Mouse (Mus musculus) heart, adult 2 months (tissue): Measurements from ENCODE around the gene Rora. TPM values are rescaled to one million over a fixed set of nuclear protein-coding genes. Genes with fewer than 3 reads are reported as not detected.
A peak's percentile ranks its signal among the peaks of the same experiment; 100 is the strongest.

Experiments used
- DNase-seq, 2 experiments: peaks; one replicate each; pipeline ENCODE4 v3.0.0; 2021
- H3K27ac ChIP-seq: fragments of 200-600 bp; 2 replicates; pipeline ENCODE4 v1.8.1; 2022
- H3K27me3 ChIP-seq: fragments of 200-500 bp; 2 replicates; pipeline ENCODE4 v1.6.1; 2012; ENCODE audit warnings: mild to moderate bottlenecking, low read length, inconsistent platforms, mixed read lengths; ENCODE audit not compliant: control insufficient read depth, insufficient read depth
- H3K36me3 ChIP-seq: fragments of 200-500 bp; 2 replicates; pipeline ENCODE4 v1.6.1; 2012; ENCODE audit warnings: low read length, inconsistent platforms; ENCODE audit not compliant: control insufficient read depth, insufficient read depth
- H3K4me1 ChIP-seq: fragments of 200-500 bp; 2 replicates; pipeline ENCODE4 v1.6.1; 2011; ENCODE audit warnings: low read length; ENCODE audit not compliant: control insufficient read depth, insufficient read depth
- H3K4me3 ChIP-seq: fragments of 200-600 bp; 2 replicates; pipeline ENCODE4 v1.8.1; 2022
- H3K79me2 ChIP-seq: fragments of 200-500 bp; replicated peaks from 2 replicates; pipeline ENCODE4 v1.6.1; 2012; ENCODE audit warnings: mild to moderate bottlenecking, inconsistent platforms, low read length, moderate library complexity, mixed read lengths; ENCODE audit not compliant: control insufficient read depth, insufficient read depth
- H3K9ac ChIP-seq: fragments of 200-500 bp; 2 replicates; pipeline ENCODE4 v1.6.1; 2012; ENCODE audit warnings: low read depth, mild to moderate bottlenecking, control low read depth, inconsistent platforms, low read length, mixed read lengths
- CTCF ChIP-seq: fragments of 200-600 bp; IDR thresholded peaks from 2 replicates; pipeline ENCODE4 v1.8.1; 2022; ENCODE audit warnings: antibody characterized with exemption, mild to moderate bottlenecking, moderate library complexity
- EP300 ChIP-seq: fragments of 200-500 bp; IDR thresholded peaks from 2 replicates; pipeline ENCODE4 v1.6.1; 2011; ENCODE audit warnings: low read depth, low read length, control low read depth; ENCODE audit not compliant: insufficient read depth
- POLR2A ChIP-seq: fragments of 200-500 bp; IDR thresholded peaks from 2 replicates; pipeline ENCODE4 v1.6.1; 2011; ENCODE audit warnings: mild to moderate bottlenecking, low read depth, low read length, control low read depth; ENCODE audit not compliant: insufficient read depth
- WGBS: fragments of 180-500 bp; shearing (Covaris S2); methylation state at CpG from one replicate; pipeline ENCODE4 v1.1.7; 2018; 5-methylcytosine and 5-hydroxymethylcytosine counted together
- intact Hi-C: fragments of 180-260 bp; cut with DNase I; formaldehyde crosslinking; loops from one replicate; pipeline ENCODE4 v1.15.1; 2025
- polyA plus RNA-seq: library from polyadenylated mRNA; depleted of rRNA; stranded (reverse); fragments of >200 nt; gene quantifications from 2 replicates; pipeline ENCODE4 v1.2.3, GENCODE M21; 2012
- total RNA-seq, 2 experiments: library from RNA; stranded (reverse); gene quantifications; 2 replicates each; pipeline ENCODE4 v1.2.3; 2021

The Rora gene
- total and polyA plus RNA-seq, 3 experiments, result 6.7 to 28.9 (median 21.6) TPM

DNA sequence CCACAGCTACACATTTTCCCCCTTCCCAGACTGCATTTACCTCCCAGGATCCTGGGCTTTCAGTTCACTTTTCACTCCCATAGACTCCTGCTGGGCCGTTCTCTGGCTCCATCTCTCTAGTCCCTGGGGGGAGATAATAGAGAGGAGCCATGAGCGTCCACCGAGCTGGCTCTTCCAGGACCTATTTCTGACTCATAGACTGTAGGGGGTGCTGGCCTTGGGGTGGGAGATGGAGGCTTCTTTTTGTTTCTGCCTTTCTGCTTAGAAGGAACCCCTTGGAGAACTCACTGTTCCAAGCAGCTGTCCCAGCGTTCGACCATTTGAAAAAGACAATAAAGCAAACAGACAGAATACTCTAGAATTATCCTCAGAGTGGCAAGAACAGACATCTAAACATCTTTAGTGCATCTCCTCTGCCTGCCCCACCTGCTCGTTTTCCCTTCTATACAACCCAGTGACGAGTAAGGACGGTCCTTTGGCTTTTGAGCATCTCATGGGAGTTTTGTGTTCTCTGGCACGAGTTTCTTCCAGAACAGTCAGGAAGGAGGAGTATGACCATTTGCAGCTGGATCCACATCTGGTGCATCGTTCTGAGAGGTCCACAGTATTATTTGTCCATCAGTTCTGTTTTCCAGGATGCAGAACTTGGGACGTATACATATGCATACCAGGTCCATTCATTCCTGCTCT is 73.7 kb downstream of the Rora start:
- Histone ChIP-seq H3K27me3 (no peaks in the 10 kb centered on the region), H3K36me3 (0 out of 2 replicates have a peak, but pooled peaks cover 2% of the 10 kb centered on the region), H3K4me1 (peaks cover 17% of the 10 kb centered on the region), H3K27ac (peak overlapping the region; percentile 56), H3K4me3 (no peak overlapping the region), H3K9ac (no peak overlapping the region), H3K79me2 (no peaks in the 10 kb centered on the region)
- peak; percentile 31 to 38 for DNase-seq
- intact Hi-C loops, result no loop called here
- TF ChIP-seq CTCF, result no peak
- no peak for TF ChIP-seq EP300
- no peak for TF ChIP-seq POLR2A
- 64% methylated on average over 11 of the region's 11 CpGs for WGBS

- H3K27me3 ChIP-seq, result no peaks in the 10 kb centered on the region
- H3K4me3 ChIP-seq, result no peak overlapping the region
- H3K36me3 ChIP-seq, result no peaks in the 10 kb centered on the region
- H3K27ac ChIP-seq, result no peak overlapping the region
- intact Hi-C loops, result no loop called here
- no peak overlapping the region for H3K9ac ChIP-seq
- H3K4me1 ChIP-seq, result peaks cover 3% of the 10 kb centered on the region
- TF ChIP-seq EP300, result no peak
- TF ChIP-seq CTCF, result peak; percentile 55
- WGBS, result 82% methylated on average over 1 of the region's 1 CpGs
- DNase-seq, result no peak
- no peaks in the 10 kb centered on the region for H3K79me2 ChIP-seq
These were observed 77.9 kb downstream of the Rora start for GRCm38 (mm10) chr9:68731438-68731837.

DNA sequence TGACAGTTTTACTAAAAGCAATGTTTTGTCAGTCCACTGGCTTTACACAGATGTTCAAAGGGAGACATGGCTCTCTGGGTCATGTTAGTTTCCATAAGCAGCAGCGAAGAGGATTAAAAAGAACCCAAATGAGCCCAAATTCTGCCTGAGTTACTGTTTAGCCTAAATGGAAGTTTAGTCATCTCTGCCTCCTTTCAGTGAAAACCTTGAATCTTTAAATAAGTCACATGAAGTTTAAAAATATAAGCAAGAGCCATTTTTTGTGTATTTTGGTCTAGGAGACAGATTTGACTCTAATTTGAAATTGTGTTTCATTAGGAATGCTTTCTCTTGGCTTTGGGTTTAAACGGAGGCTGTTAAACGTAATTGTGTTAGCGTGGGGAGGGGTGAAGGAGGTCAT is 79.3 kb downstream of the Rora start:
- TF ChIP-seq POLR2A (no peak), EP300 (no peak), CTCF (no peak)
- Histone ChIP-seq H3K36me3 (no peaks in the 10 kb centered on the region), H3K27me3 (no peaks in the 10 kb centered on the region), H3K27ac (no peak overlapping the region), H3K9ac (no peak overlapping the region), H3K4me1 (peaks cover 2% of the 10 kb centered on the region; the same call in 1 of the 2 replicates), H3K4me3 (no peak overlapping the region), H3K79me2 (no peaks in the 10 kb centered on the region)
- no peak for DNase-seq
- 97% methylated on average over 4 of the region's 4 CpGs for WGBS
- intact Hi-C loops, result no loop called here

DNA sequence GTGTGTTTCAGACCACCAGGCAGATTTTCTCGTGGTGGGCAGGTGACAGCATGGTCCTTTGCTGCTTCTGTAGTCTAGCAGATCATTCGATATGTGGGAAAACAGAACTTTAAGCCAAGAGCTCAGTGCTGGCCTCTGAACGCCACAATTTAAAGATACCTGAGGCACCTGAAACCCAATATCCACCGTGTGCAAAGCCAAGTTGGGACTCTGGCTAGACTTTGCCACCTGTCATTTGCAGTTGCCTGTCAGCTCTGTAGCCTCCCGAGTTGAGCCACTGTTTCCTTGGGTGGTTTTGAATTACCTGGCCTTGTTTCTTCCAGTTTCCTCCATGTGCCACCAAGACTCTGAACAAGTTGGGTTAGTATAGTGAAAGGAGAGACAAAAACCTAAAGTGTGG is 82.3 kb downstream of the Rora start:
- no peak for DNase-seq
- H3K4me3 ChIP-seq, result no peak overlapping the region
- H3K27ac ChIP-seq, result no peak overlapping the region
- TF ChIP-seq CTCF, result no peak
- no peak for TF ChIP-seq POLR2A
- TF ChIP-seq EP300, result no peak
- intact Hi-C loops, result no loop called here
- H3K4me1 ChIP-seq, result peaks cover 2% of the 10 kb centered on the region; the same call in 1 of the 2 replicates
- H3K36me3 ChIP-seq, result no peaks in the 10 kb centered on the region
- no peak overlapping the region for H3K9ac ChIP-seq
- H3K79me2 ChIP-seq, result no peaks in the 10 kb centered on the region
- H3K27me3 ChIP-seq, result no peaks in the 10 kb centered on the region
- 90% methylated on average over 5 of the region's 5 CpGs for WGBS

- Histone ChIP-seq H3K79me2 (no peaks in the 10 kb centered on the region), H3K27me3 (no peaks in the 10 kb centered on the region), H3K36me3 (no peaks in the 10 kb centered on the region), H3K4me1 (peaks cover 2% of the 10 kb centered on the region; the same call in 1 of the 2 replicates), H3K4me3 (no peak overlapping the region), H3K27ac (no peak overlapping the region), H3K9ac (no peak overlapping the region)
- WGBS, result 95% methylated on average over 9 of the region's 9 CpGs
- no peak for DNase-seq
- TF ChIP-seq POLR2A (no peak), CTCF (no peak), EP300 (no peak)
- intact Hi-C loops, result no loop called here
These were observed 83.7 kb downstream of the Rora start for GRCm38 (mm10) chr9:68737197-68737736.

GRCm38 (mm10) chr9:68745931-68746646 is 92.5 kb downstream of the Rora start:
- TF ChIP-seq POLR2A (no peak), CTCF (no peak), EP300 (no peak)
- no peak for DNase-seq
- peaks cover 2% of the 10 kb centered on the region; the same call in 1 of the 2 replicates for H3K36me3 ChIP-seq
- intact Hi-C loops, result no loop called here
- no peak overlapping the region for H3K27ac ChIP-seq
- H3K79me2 ChIP-seq, result no peaks in the 10 kb centered on the region; the same call in 1 of the 2 replicates
- WGBS, result 86% methylated on average over 11 of the region's 11 CpGs
- H3K27me3 ChIP-seq, result no peaks in the 10 kb centered on the region
- H3K4me1 ChIP-seq, result peaks cover 2% of the 10 kb centered on the region
- no peak overlapping the region for H3K9ac ChIP-seq
- no peak overlapping the region for H3K4me3 ChIP-seq
